Mouse (Mus musculus) intestine, embryonic 16.5 days (tissue): Measurements from ENCODE around the gene Fzd4. TPM values are rescaled to one million over a fixed set of nuclear protein-coding genes. Genes with fewer than 3 reads are reported as not detected.
A peak's percentile ranks its signal among the peaks of the same experiment; 100 is the strongest.

Source experiments
- ATAC-seq: fragments of 200-750 bp; cut with Nextera tagmentation; 2 replicates; pipeline ENCODE4 v1.8.0; 2017; ENCODE audit warnings: moderate TSS enrichment, moderate library complexity
- H3K27ac ChIP-seq: fragments of 300-500 bp; sonication (generic); 2 replicates; pipeline ENCODE4 v1.5.1; 2014; ENCODE audit warnings: mild to moderate bottlenecking, low read length
- H3K27me3 ChIP-seq: fragments of 300-500 bp; sonication (generic); replicated peaks from 2 replicates; pipeline ENCODE4 v1.6.1; 2014; ENCODE audit warnings: low read length, control low read depth, mixed read lengths; ENCODE audit not compliant: control insufficient read depth, insufficient read depth
- H3K36me3 ChIP-seq: fragments of 300-500 bp; sonication (generic); 2 replicates; pipeline ENCODE4 v1.6.1; 2014; ENCODE audit warnings: low read length, control low read depth; ENCODE audit not compliant: control insufficient read depth, insufficient read depth
- H3K4me1 ChIP-seq: fragments of 300-500 bp; sonication (generic); 2 replicates; pipeline ENCODE4 v1.6.1; 2014; ENCODE audit warnings: low read length, control low read depth, mixed read lengths; ENCODE audit not compliant: control insufficient read depth, insufficient read depth
- H3K4me2 ChIP-seq: fragments of 300-500 bp; sonication (generic); 2 replicates; pipeline ENCODE4 v1.6.1; 2014; ENCODE audit warnings: low read depth, low read length, control low read depth
- H3K4me3 ChIP-seq: fragments of 300-500 bp; sonication (generic); 2 replicates; pipeline ENCODE4 v1.5.1; 2014; ENCODE audit warnings: mild to moderate bottlenecking, low read length
- H3K9ac ChIP-seq: fragments of 300-500 bp; sonication (generic); 2 replicates; pipeline ENCODE4 v1.6.1; 2014; ENCODE audit warnings: low read depth, low read length
- H3K9me3 ChIP-seq: fragments of 300-500 bp; sonication (generic); 2 replicates; pipeline ENCODE4 v1.6.1; 2016; ENCODE audit warnings: low read length, control low read depth; ENCODE audit not compliant: control insufficient read depth
- WGBS: fragments of 180-500 bp; shearing (Covaris S2); extraction: QIAGEN DNeasy Blood & Tissue Kit; methylation state at CpG from one replicate; pipeline ENCODE4 v1.1.7; 2014; 5-methylcytosine and 5-hydroxymethylcytosine counted together
- polyA plus RNA-seq: library from polyadenylated mRNA; unstranded; fragments of >200 nt; fragmentation: Nextera tagmentation; extraction: Ambion mirVana; gene quantifications from 2 replicates; pipeline ENCODE4 v1.2.1, GENCODE M21; 2015

Gene Fzd4
- polyA plus RNA-seq, 1 experiment from 2014 or later = 7.4 TPM

- Histone ChIP-seq H3K4me2 (no peak overlapping the region), H3K9me3 (no peaks in the 10 kb centered on the region), H3K27me3 (no peaks in the 10 kb centered on the region), H3K4me1 (peaks cover 10% of the 10 kb centered on the region; the same call in 1 of the 2 replicates), H3K36me3 (no peaks in the 10 kb centered on the region), H3K4me3 (no peak overlapping the region), H3K9ac (no peak overlapping the region), H3K27ac (no peak overlapping the region)
- 92% methylated on average over 5 of the region's 5 CpGs for WGBS
- no peak for ATAC-seq
Observed at GRCm38 (mm10) chr7:89421294-89421693, 17.1 kb downstream of the Fzd4 start.

- 26% methylated on average over 8 of the region's 8 CpGs for WGBS
- Histone ChIP-seq H3K36me3 (no peaks in the 10 kb centered on the region), H3K4me2 (no peak overlapping the region), H3K9ac (no peak overlapping the region), H3K9me3 (no peaks in the 10 kb centered on the region), H3K4me1 (peaks cover 10% of the 10 kb centered on the region; the same call in 1 of the 2 replicates), H3K4me3 (no peak overlapping the region), H3K27me3 (no peaks in the 10 kb centered on the region), H3K27ac (0 out of 2 replicates have a peak overlapping the region, but pooled peaks have one; percentile 0)
- no peak for ATAC-seq
Observed at GRCm38 (mm10) chr7:89422650-89423049, 18.5 kb downstream of the Fzd4 start.

GRCm38 (mm10) chr7:89423194-89423593 lies 19.0 kb downstream of the Fzd4 start:
- Histone ChIP-seq H3K4me1 (peaks cover 7% of the 10 kb centered on the region; the same call in 1 of the 2 replicates), H3K36me3 (no peaks in the 10 kb centered on the region), H3K9me3 (no peaks in the 10 kb centered on the region), H3K27ac (no peak overlapping the region), H3K4me2 (no peak overlapping the region), H3K9ac (no peak overlapping the region), H3K4me3 (no peak overlapping the region), H3K27me3 (no peaks in the 10 kb centered on the region)
- ATAC-seq = peak; percentile 73
- WGBS = 15% methylated on average over 5 of the region's 5 CpGs

GRCm38 (mm10) chr7:89423688-89424255 lies 19.6 kb downstream of the Fzd4 start:
- H3K27me3 ChIP-seq = no peaks in the 10 kb centered on the region
- H3K4me1 ChIP-seq = peaks cover 7% of the 10 kb centered on the region; the same call in 1 of the 2 replicates
- no peak overlapping the region for H3K4me3 ChIP-seq
- H3K4me2 ChIP-seq = no peak overlapping the region
- no peaks in the 10 kb centered on the region for H3K9me3 ChIP-seq
- peak overlapping the region; percentile 16; the same call in 1 of the 2 replicates for H3K27ac ChIP-seq
- no peak overlapping the region for H3K9ac ChIP-seq
- H3K36me3 ChIP-seq = no peaks in the 10 kb centered on the region
- ATAC-seq = peak; percentile 54
- 47% methylated on average over 8 of the region's 8 CpGs for WGBS

GRCm38 (mm10) chr7:89424659-89425058 lies 20.5 kb downstream of the Fzd4 start:
- Histone ChIP-seq H3K9me3 (no peaks in the 10 kb centered on the region), H3K36me3 (no peaks in the 10 kb centered on the region), H3K4me3 (no peak overlapping the region), H3K27ac (peak overlapping the region; percentile 16; the same call in 1 of the 2 replicates), H3K9ac (no peak overlapping the region), H3K4me1 (peaks cover 7% of the 10 kb centered on the region; the same call in 1 of the 2 replicates), H3K4me2 (no peak overlapping the region), H3K27me3 (no peaks in the 10 kb centered on the region)
- peak; percentile 77 for ATAC-seq
- WGBS = 73% methylated on average over 5 of the region's 5 CpGs

GRCm38 (mm10) chr7:89425803-89426725 lies 21.9 kb downstream of the Fzd4 start:
- Histone ChIP-seq H3K27ac (no peak overlapping the region), H3K36me3 (no peaks in the 10 kb centered on the region), H3K9me3 (no peaks in the 10 kb centered on the region), H3K9ac (no peak overlapping the region), H3K27me3 (no peaks in the 10 kb centered on the region), H3K4me1 (peaks cover 7% of the 10 kb centered on the region; the same call in 1 of the 2 replicates), H3K4me2 (no peak overlapping the region), H3K4me3 (no peak overlapping the region)
- ATAC-seq = no peak
- 42% methylated on average over 11 of the region's 11 CpGs for WGBS

GRCm38 (mm10) chr7:89427101-89427500 lies 22.9 kb downstream of the Fzd4 start:
- no peaks in the 10 kb centered on the region for H3K9me3 ChIP-seq
- H3K27me3 ChIP-seq = no peaks in the 10 kb centered on the region
- WGBS = 28% methylated on average over 5 of the region's 5 CpGs
- H3K36me3 ChIP-seq = no peaks in the 10 kb centered on the region
- H3K9ac ChIP-seq = no peak overlapping the region
- no peak overlapping the region for H3K4me3 ChIP-seq
- H3K4me1 ChIP-seq = peaks cover 7% of the 10 kb centered on the region; the same call in 1 of the 2 replicates
- no peak overlapping the region for H3K4me2 ChIP-seq
- ATAC-seq = no peak
- H3K27ac ChIP-seq = no peak overlapping the region

- ATAC-seq = no peak; the same call in 1 of the 2 replicates
- Histone ChIP-seq H3K36me3 (no peaks in the 10 kb centered on the region), H3K4me3 (no peak overlapping the region), H3K27me3 (no peaks in the 10 kb centered on the region), H3K9ac (no peak overlapping the region), H3K4me2 (no peak overlapping the region), H3K4me1 (peaks cover 8% of the 10 kb centered on the region), H3K27ac (no peak overlapping the region), H3K9me3 (no peaks in the 10 kb centered on the region)
- 45% methylated on average over 5 of the region's 5 CpGs for WGBS
Observed at GRCm38 (mm10) chr7:89428804-89429203, 24.6 kb downstream of the Fzd4 start.

GRCm38 (mm10) chr7:89429326-89429725 lies 25.2 kb downstream of the Fzd4 start:
- Histone ChIP-seq H3K9ac (no peak overlapping the region), H3K36me3 (no peaks in the 10 kb centered on the region), H3K4me2 (no peak overlapping the region), H3K27ac (no peak overlapping the region), H3K27me3 (no peaks in the 10 kb centered on the region), H3K4me1 (peaks cover 11% of the 10 kb centered on the region), H3K4me3 (no peak overlapping the region), H3K9me3 (no peaks in the 10 kb centered on the region)
- 81% methylated on average over 1 of the region's 1 CpGs for WGBS
- ATAC-seq = no peak
